Mouse (Mus musculus) testis, adult 2 months (tissue): ENCODE results near the gene Dact3.

Experiments used
- CTCF ChIP-seq: fragments of 200-500 bp; IDR thresholded peaks from 2 replicates; pipeline ENCODE4 v1.5.1; 2012; ENCODE audit warnings: low read depth, mild to moderate bottlenecking, inconsistent platforms, low read length, moderate library complexity; ENCODE audit not compliant: control insufficient read depth, insufficient read depth, insufficient replicate concordance
- POLR2A ChIP-seq: fragments of 200-500 bp; IDR thresholded peaks from 2 replicates; pipeline ENCODE4 v1.6.1; 2012; ENCODE audit warnings: low read depth, mild to moderate bottlenecking, inconsistent platforms, low read length, moderate library complexity; ENCODE audit not compliant: control insufficient read depth

GRCm38 (mm10) chr7:16895511-16895910 lies 20.4 kb downstream of the Dact3 start:
- TF ChIP-seq POLR2A = no peak
- no peak for TF ChIP-seq CTCF
